Mouse (Mus musculus): ENCODE measurements around the gene Fhit.
"Not testable (repeated sequence)": the region's sequence is repeated elsewhere in the genome, so short reads cannot be mapped to it uniquely, and the experiment has no call there.

DNA sequence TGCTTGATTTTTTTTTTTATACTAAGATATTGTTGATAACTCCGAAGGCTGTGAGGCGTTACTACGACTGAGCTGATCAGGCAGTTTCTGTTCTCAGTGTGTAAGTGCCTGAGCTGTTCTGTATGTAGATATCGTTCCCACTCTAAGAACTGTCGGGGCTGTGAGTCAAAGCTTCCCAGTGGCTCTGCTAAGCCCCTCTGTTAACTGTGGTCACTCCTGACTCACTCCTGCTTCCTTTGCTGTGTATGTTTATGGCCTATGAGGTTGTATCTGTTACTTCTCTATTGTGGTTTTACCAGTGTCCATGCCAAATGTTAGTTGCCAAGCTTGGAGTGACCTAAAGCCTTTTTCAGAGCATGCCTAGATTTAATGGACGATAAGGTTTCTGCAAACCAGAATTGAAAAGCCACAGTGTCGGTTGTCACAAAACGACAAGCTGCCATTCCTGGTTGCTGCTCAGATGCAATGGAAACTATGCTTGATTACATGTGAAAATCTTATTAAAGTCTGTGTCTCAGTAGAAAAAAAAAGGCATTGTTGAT lies 1333.1 kb downstream of the Fhit start:
- not testable (repeated sequence) for TF ChIP-seq CTCF (IDR thresholded peaks at IDR 0.05; ENCODE audit: borderline replicate concordance, extremely low read depth, insufficient read depth, insufficient read length); POLR2A (IDR thresholded peaks at IDR 0.05; ENCODE audit: borderline replicate concordance, extremely low read depth, insufficient read depth, insufficient read length, poor library complexity, severe bottlenecking)
